Mouse (Mus musculus): ENCODE results near the gene Slc7a10.
A peak's percentile ranks its signal among the peaks of the same experiment; 100 is the strongest.

Slc7a10 gene

GRCm38 (mm10) chr7:35172519-35172918, 13.7 kb upstream of the Slc7a10 start:
- no peak for DNase-seq (ENCODE audit: low spot score in 2 of 2)

GRCm38 (mm10) chr7:35175533-35175932, 10.7 kb upstream of the Slc7a10 start:
- DNase-seq (ENCODE audit: low spot score in 2 of 2): no peak

- DNase-seq (ENCODE audit: low spot score in 2 of 2): no peak
Measured at GRCm38 (mm10) chr7:35176412-35177381, 9.5 kb upstream of the Slc7a10 start.

- no peak for DNase-seq (ENCODE audit: low spot score in 2 of 2)
Measured at GRCm38 (mm10) chr7:35184833-35185724, 1.1 kb upstream of the Slc7a10 start.

- no peak for DNase-seq (ENCODE audit: low spot score in 2 of 2)
Measured at GRCm38 (mm10) chr7:35189699-35190098, 3.5 kb downstream of the Slc7a10 start.

- no peak for DNase-seq (ENCODE audit: low spot score in 2 of 2)
Measured at GRCm38 (mm10) chr7:35191276-35191675, 5.1 kb downstream of the Slc7a10 start.

- DNase-seq (ENCODE audit: low spot score in 2 of 2): no peak
Measured at GRCm38 (mm10) chr7:35197022-35197421, 10.8 kb downstream of the Slc7a10 start.

- DNase-seq (ENCODE audit: low spot score in 2 of 2): no peak
Measured at GRCm38 (mm10) chr7:35198981-35199754, 13.0 kb downstream of the Slc7a10 start.

- DNase-seq (ENCODE audit: low spot score in 2 of 2): no peak
Measured at GRCm38 (mm10) chr7:35199755-35200154, 13.6 kb downstream of the Slc7a10 start.

GRCm38 (mm10) chr7:35211791-35212190, 25.6 kb downstream of the Slc7a10 start:
- no peak for DNase-seq (ENCODE audit: low spot score in 2 of 2)

- DNase-seq (ENCODE audit: low spot score in 2 of 2): no peak
Measured at GRCm38 (mm10) chr7:35214442-35215222, 28.4 kb downstream of the Slc7a10 start.

GRCm38 (mm10) chr7:35215225-35215624, 29.0 kb downstream of the Slc7a10 start, which contains the start of gene Lrp3:
Gene Lrp3, minus strand, starts transcription at chr7:35215498.
- no peak for DNase-seq (ENCODE audit: low spot score in 2 of 2)

GRCm38 (mm10) chr7:35215731-35216130, 29.5 kb downstream of the Slc7a10 start:
- no peak for DNase-seq (ENCODE audit: low spot score in 2 of 2)

GRCm38 (mm10) chr7:35220694-35221365, 34.6 kb downstream of the Slc7a10 start:
- no peak for DNase-seq (ENCODE audit: low spot score in 2 of 2)

- DNase-seq (ENCODE audit: low spot score in 2 of 2): no peak
Measured at GRCm38 (mm10) chr7:35230333-35230732, 44.1 kb downstream of the Slc7a10 start.

- DNase-seq (ENCODE audit: low spot score in 2 of 2): no peak
Measured at GRCm38 (mm10) chr7:35232796-35233455, 46.7 kb downstream of the Slc7a10 start.

GRCm38 (mm10) chr7:35233861-35234260, 47.7 kb downstream of the Slc7a10 start:
- DNase-seq (ENCODE audit: low spot score in 2 of 2): no peak

GRCm38 (mm10) chr7:35234361-35235245, 48.4 kb downstream of the Slc7a10 start:
- DNase-seq (ENCODE audit: low spot score in 2 of 2): peak; percentile 94 to 96

- peak; percentile 36 for DNase-seq (ENCODE audit: low spot score in 2 of 2)
Measured at GRCm38 (mm10) chr7:35235308-35235707, 49.1 kb downstream of the Slc7a10 start.
